Mouse (Mus musculus) embryonic stem cell, embryonic (primary cell): ENCODE measurements around the gene Gphb5.

Experiments used
- CTCF ChIA-PET, 4 experiments: fragments of 300-600 bp in 2 of 4; fragments of 350-600 bp in 2 of 4; sonication (Branson Sonifier 250); formaldehyde crosslinking; loops; one replicate each; lab custom pipeline; 2022; ENCODE audit warnings: inconsistent platforms in 2 of 4; lab: Charles Lee
- POLR2A ChIA-PET, 4 experiments: fragments of 300-600 bp in 2 of 4; fragments of 350-600 bp in 2 of 4; sonication (Branson Sonifier 250); formaldehyde crosslinking; loops; one replicate each; lab custom pipeline; 2022; ENCODE audit warnings: antibody characterized with exemption in 4 of 4, inconsistent platforms in 1 of 4; lab: Charles Lee

Gphb5 gene

GRCm38 (mm10) chr12:75365621-75366124 lies 50.9 kb downstream of the Gphb5 start:
- ChIA-PET POLR2A (no interaction called here), CTCF (interaction anchor here in 1 of 4 experiments (0.5 to 0.7 kb wide), 3 partner anchors 14 to 222 kb away, joined by 3 to 4 read pairs (median 3); no protein-coding TSS in a partner anchor)

- POLR2A ChIA-PET: no interaction called here
- CTCF ChIA-PET: interaction anchor here in 1 of 4 experiments (0.6 kb wide), 1 partner anchor 364 kb away, joined by 3 read pairs; no protein-coding TSS in a partner anchor
These were observed 52.2 kb downstream of the Gphb5 start for GRCm38 (mm10) chr12:75364416-75364815.

GRCm38 (mm10) chr12:75362456-75362855 lies 54.1 kb downstream of the Gphb5 start:
- POLR2A ChIA-PET: interaction anchor here in 1 of 4 experiments (0.6 kb wide), 1 partner anchor 1758 kb away, joined by 3 read pairs; no protein-coding TSS in a partner anchor
- CTCF ChIA-PET: no interaction called here
